Mouse (Mus musculus): ENCODE results near the gene Limd1.

Limd1 gene

GRCm38 (mm10) chr9:123531234-123531633 is 52.7 kb downstream of the Limd1 start:
- in situ Hi-C loops (cut with MboI; ENCODE audit: unreplicated experiment in 2 of 2): no loop called here

GRCm38 (mm10) chr9:123536613-123537012 is 58.1 kb downstream of the Limd1 start:
- in situ Hi-C loops (cut with MboI; ENCODE audit: unreplicated experiment in 2 of 2): no loop called here

GRCm38 (mm10) chr9:123538189-123538588 is 59.7 kb downstream of the Limd1 start:
- in situ Hi-C loops (cut with MboI; ENCODE audit: unreplicated experiment in 2 of 2): no loop called here

GRCm38 (mm10) chr9:123539093-123539492 is 60.6 kb downstream of the Limd1 start:
- in situ Hi-C loops (cut with MboI; ENCODE audit: unreplicated experiment in 2 of 2): no loop called here

GRCm38 (mm10) chr9:123539823-123540222 is 61.3 kb downstream of the Limd1 start:
- in situ Hi-C loops (cut with MboI; ENCODE audit: unreplicated experiment in 2 of 2): no loop called here

- in situ Hi-C loops (cut with MboI; ENCODE audit: unreplicated experiment in 2 of 2): no loop called here
Measured at GRCm38 (mm10) chr9:123554599-123554998, 76.1 kb downstream of the Limd1 start.
